Mouse (Mus musculus) hematopoietic stem cell, adult 5-6 weeks (primary cell): ENCODE measurements at regions not wholly inside any gene's neighbourhood (a gene's known extent, or its start where the extent isn't known, plus 50 kb on each side); places are given as distances from the start of the nearest gene placed in this dataset.

Experiments
- ATAC-seq, 2 experiments: fragments of 125-278 bp in 1 of 2; replicated peaks in 1 of 2; 2 replicates each; pipeline ENCODE4 v1.8.0; 2016 to 2017; ENCODE audit warnings: inconsistent platforms in 2 of 2, mild to moderate bottlenecking in 2 of 2, moderate number of reproducible peaks in 2 of 2, low read depth in 1 of 2, moderate TSS enrichment in 1 of 2; ENCODE audit not compliant: low FRiP score in 2 of 2, poor library complexity in 2 of 2, severe bottlenecking in 2 of 2, insufficient read depth in 1 of 2, low TSS enrichment in 1 of 2

- no peak for ATAC-seq
Measured at GRCm38 (mm10) chr17:81941317-81941716, 203.1 kb upstream of the Slc8a1 start.

DNA sequence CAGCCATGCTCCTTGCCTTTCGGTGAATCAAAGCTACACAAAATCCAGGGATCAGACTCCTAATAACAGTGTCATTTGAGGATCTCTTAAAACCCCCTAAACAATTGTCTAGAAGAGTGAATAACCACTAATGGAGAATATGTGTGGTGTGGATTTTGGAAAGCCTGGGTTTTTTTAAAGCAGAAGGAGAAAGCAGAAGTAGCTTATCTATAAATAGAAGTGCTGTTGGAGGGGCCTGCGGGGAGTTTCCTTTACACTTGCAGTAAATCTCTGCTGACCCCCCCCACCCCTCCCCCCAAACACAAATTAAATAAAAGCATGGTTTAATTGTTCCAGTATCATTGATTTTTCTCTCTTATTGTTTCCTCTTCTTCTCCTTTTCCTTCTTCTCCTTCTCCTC is 192.6 kb upstream of the Slc8a1 start:
- peak; percentile 56 to 86; a peak in 3 of 4 replicates for ATAC-seq

DNA sequence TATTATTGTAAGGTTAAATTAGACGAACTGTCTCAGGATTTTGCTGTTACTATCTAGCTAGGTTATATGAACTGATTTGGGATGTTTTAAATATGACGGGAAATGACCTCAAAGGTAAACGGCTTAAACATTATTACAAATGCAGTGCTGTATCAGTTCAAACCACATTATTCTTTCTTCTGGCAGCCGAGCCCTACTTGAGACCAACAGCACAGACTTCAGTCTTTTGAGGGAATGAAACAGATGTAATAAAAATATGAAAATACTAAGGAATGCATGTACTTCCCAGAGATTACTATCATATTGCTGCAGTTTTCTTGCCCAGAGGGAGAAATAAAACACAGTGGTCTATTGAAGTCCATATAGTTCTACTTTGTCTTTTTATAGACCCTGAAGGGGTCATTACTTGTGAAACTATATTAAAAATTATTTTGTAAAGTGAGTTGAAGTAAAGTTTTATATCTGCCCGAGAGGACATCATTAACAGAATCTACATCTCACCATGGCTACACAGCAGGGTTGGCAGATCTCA is 168.4 kb upstream of the Slc8a1 start:
- ATAC-seq: no peak

GRCm38 (mm10) chr17:81901999-81902665 is 164.0 kb upstream of the Slc8a1 start:
- peak; percentile 36 to 37; a peak in 1 of 4 replicates for ATAC-seq

- ATAC-seq: no peak
Measured at GRCm38 (mm10) chr17:81898984-81899383, 160.8 kb upstream of the Slc8a1 start.

GRCm38 (mm10) chr17:81878136-81878535 is 140.0 kb upstream of the Slc8a1 start:
- no peak for ATAC-seq

DNA sequence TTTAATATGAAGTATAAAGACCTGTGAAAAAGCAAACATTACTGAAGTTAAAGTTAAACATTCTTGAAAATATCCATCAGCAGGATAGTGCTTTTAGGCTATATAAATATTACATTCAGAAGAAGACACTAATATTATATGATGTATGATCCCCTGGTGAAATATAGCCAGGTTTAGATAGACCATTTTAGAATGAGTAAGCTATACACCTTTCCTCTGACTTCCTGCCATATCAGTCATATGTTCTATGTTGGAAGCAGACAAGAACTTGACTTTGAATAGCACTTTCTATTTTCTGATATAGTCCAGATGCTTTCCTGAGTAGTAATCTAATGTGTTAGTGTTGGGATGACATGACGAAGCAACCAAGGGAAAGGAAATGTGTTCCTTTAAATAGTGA is 128.5 kb upstream of the Slc8a1 start:
- ATAC-seq: no peak

DNA sequence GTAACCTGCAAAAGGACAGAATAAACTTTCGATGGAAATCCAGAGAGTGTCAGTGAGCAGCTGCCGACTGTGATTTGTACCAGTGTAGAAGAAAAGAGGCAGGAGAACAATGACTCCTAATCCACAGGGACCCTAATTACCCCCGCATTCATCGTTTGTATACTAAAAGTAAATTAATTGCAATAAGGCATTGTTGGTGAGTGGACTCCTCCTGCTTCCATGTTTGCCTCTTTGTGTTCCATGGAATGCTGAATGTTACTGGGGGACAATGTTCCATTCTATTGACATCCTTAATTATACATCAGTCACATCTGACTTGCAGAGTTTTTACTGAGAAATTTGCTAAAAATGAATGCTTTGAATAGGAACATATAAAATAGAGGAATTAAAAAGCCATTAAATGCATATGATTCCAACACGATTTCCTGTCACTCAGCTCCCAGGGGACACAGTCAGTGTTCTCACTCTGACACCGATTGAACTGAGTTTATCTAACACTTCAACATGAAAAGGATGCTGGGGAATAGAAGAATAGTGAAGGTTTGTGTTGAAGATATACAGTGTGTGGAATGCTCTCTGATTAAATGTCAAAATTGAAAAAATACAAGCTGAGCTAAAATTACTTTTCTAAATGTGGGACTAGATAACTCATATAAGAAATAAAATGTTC is 111.3 kb upstream of the Slc8a1 start:
- no peak for ATAC-seq

- no peak for ATAC-seq
Measured at GRCm38 (mm10) chr17:81843793-81844192, 105.6 kb upstream of the Slc8a1 start.

- ATAC-seq: no peak
Measured at GRCm38 (mm10) chr17:81797827-81798376, 59.7 kb upstream of the Slc8a1 start.

GRCm38 (mm10) chr17:81788781-81789180 is 50.6 kb upstream of the Slc8a1 start:
- no peak for ATAC-seq
